Mouse (Mus musculus) Muller cell, postnatal 12 days (primary cell): Measurements from ENCODE around the gene Adh5.
A peak's percentile ranks its signal among the peaks of the same experiment; 100 is the strongest.
"Not testable (repeated sequence)": the region's sequence is repeated elsewhere in the genome, so short reads cannot be mapped to it uniquely, and the experiment has no call there.

ENCODE experiments used
- DNase-seq: peaks from one replicate; pipeline ENCODE4 v3.0.0-alpha.2; 2015; ENCODE audit errors: inconsistent ontology term

The Adh5 gene

GRCm38 (mm10) chr3:138460260-138460659 lies 17.4 kb downstream of the Adh5 start:
- DNase-seq = no peak

GRCm38 (mm10) chr3:138461832-138462231 lies 18.9 kb downstream of the Adh5 start:
- DNase-seq = no peak

- DNase-seq = no peak
Observed at GRCm38 (mm10) chr3:138463137-138463536, 20.2 kb downstream of the Adh5 start.

- DNase-seq = no peak
Observed at GRCm38 (mm10) chr3:138463807-138464206, 20.9 kb downstream of the Adh5 start.

GRCm38 (mm10) chr3:138464573-138465147 lies 21.8 kb downstream of the Adh5 start:
- no peak for DNase-seq

GRCm38 (mm10) chr3:138466656-138467055 lies 23.8 kb downstream of the Adh5 start:
- DNase-seq = not testable (repeated sequence)

GRCm38 (mm10) chr3:138471066-138471465 lies 28.2 kb downstream of the Adh5 start:
- no peak for DNase-seq

GRCm38 (mm10) chr3:138479489-138479888 lies 36.6 kb downstream of the Adh5 start:
- DNase-seq = no peak

- no peak for DNase-seq
Observed at GRCm38 (mm10) chr3:138481526-138482284, 38.8 kb downstream of the Adh5 start.

- DNase-seq = no peak
Observed at GRCm38 (mm10) chr3:138483240-138483639, 40.3 kb downstream of the Adh5 start.

- DNase-seq = peak; percentile 39
Observed at GRCm38 (mm10) chr3:138488584-138489326, 45.9 kb downstream of the Adh5 start.

GRCm38 (mm10) chr3:138489327-138490033 lies 46.6 kb downstream of the Adh5 start, which contains the start of gene Metap1:
TSS of gene Metap1 (minus strand) at chr3:138489515.
- peak; percentile 97 for DNase-seq

GRCm38 (mm10) chr3:138490034-138490337 lies 47.1 kb downstream of the Adh5 start:
- DNase-seq = no peak

- DNase-seq = no peak
Observed at GRCm38 (mm10) chr3:138493668-138494067, 50.8 kb downstream of the Adh5 start.

GRCm38 (mm10) chr3:138494565-138494964 lies 51.7 kb downstream of the Adh5 start:
- no peak for DNase-seq

- DNase-seq = no peak
Observed at GRCm38 (mm10) chr3:138495166-138496145, 52.6 kb downstream of the Adh5 start.

- DNase-seq = no peak
Observed at GRCm38 (mm10) chr3:138498731-138499130, 55.8 kb downstream of the Adh5 start.

GRCm38 (mm10) chr3:138499854-138500740 lies 57.2 kb downstream of the Adh5 start:
- DNase-seq = no peak

GRCm38 (mm10) chr3:138503754-138504153 lies 60.9 kb downstream of the Adh5 start:
- no peak for DNase-seq
